Mouse (Mus musculus): ENCODE measurements at regions not wholly inside any gene's neighbourhood (a gene's known extent, or its start where the extent isn't known, plus 50 kb on each side); places are given as distances from the start of the nearest gene placed in this dataset.

DNA sequence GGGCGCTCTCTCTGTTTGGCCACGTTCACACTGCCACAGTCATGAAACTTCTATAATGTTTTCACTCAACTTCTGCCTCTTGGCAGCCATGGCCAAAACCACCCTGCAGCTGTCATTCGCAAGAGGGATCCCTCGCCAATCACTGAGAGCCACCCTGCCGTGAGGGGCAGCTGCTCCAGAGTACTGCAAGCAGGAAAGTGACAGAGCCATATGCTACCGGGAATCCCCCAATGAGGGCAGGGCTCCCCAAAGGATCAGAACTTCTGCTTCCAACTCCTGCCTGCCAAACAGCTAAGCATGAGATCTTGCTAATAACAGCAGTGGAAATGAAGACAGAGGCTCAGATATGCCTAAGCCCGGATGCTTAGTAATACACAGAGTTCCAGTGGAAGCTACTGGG, 52.0 kb upstream of the Man2a1 start:
- Histone ChIP-seq H3K36me3 (ENCODE audit: control insufficient read depth in 1 of 2, insufficient read depth in 2 of 2, low read length in 2 of 2) (no peaks in the 10 kb centered on the region), H3K27me3 (ENCODE audit: control insufficient read depth in 1 of 2, insufficient read depth in 2 of 2, low read length in 2 of 2) (no peaks in the 10 kb centered on the region), H3K27ac (ENCODE audit: control insufficient read depth, low read depth, low read length) (no peak overlapping the region), H3K4me1 (ENCODE audit: control insufficient read depth in 1 of 2, insufficient read depth in 2 of 2, low read length in 2 of 2) (no peaks in the 10 kb centered on the region), H3K4me3 (ENCODE audit: control insufficient read depth in 1 of 2, insufficient read depth in 1 of 2, low read depth in 2 of 2, low read length in 2 of 2) (no peak overlapping the region), H3K9ac (ENCODE audit: control insufficient read depth, low read depth, low read length, poor library complexity, severe bottlenecking) (no peak overlapping the region), H3K79me2 (ENCODE audit: control insufficient read depth, insufficient read depth, low read length, poor library complexity) (no peaks in the 10 kb centered on the region), H3K9me3 (replicated peaks; ENCODE audit: insufficient read depth, low read length) (no peaks in the 10 kb centered on the region)
- TF ChIP-seq ZC3H11A (IDR thresholded peaks at IDR 0.05; ENCODE audit: low read depth, low read length) (no peak), MYB (IDR thresholded peaks at IDR 0.05; ENCODE audit: low read depth, low read length) (no peak), GABPA (IDR thresholded peaks at IDR 0.05; ENCODE audit: low read depth, low read length) (no peak)
- no peak for DNase-seq (ENCODE audit: low read depth, low spot score)

DNA sequence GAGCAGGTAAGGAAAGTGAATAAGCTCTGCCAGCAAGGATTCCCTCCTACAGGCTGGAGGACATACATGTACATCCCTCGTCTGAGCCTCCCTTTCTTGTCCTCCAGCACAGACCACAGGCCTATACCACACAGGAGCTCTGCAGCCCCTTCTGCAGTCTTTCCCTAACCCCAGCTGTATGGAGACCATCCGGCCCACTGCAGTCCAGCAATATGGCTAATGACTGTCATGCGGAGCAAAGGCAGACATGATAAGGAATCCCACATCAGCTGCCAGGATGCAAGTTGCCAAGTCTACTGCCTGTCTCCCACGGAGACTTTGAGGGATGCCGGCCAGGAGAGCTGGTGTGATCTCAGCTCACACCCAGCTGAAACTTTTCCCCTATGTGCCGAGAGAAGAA, 50.5 kb upstream of the Man2a1 start:
- DNase-seq (ENCODE audit: low read depth, low spot score): no peak
- TF ChIP-seq USF2 (IDR thresholded peaks at IDR 0.05; ENCODE audit: borderline replicate concordance in 1 of 2, insufficient read depth in 1 of 2, low read depth in 1 of 2, low read length in 2 of 2): no peak
- no peak for TF ChIP-seq MYB (IDR thresholded peaks at IDR 0.05; ENCODE audit: low read depth, low read length)
- TF ChIP-seq TAL1 (IDR thresholded peaks at IDR 0.05; ENCODE audit: low read length): no peak
- no peak for TF ChIP-seq MXI1 (IDR thresholded peaks at IDR 0.05; ENCODE audit: low read depth, low read length)
- TF ChIP-seq KAT2A (conservative IDR thresholded peaks at IDR 0.05; ENCODE audit: low read depth, low read length): no peak
- no peak for TF ChIP-seq GABPA (IDR thresholded peaks at IDR 0.05; ENCODE audit: low read depth, low read length)
- no peak for TF ChIP-seq CTCF (IDR thresholded peaks at IDR 0.05 in 2 of 3, conservative IDR thresholded peaks at IDR 0.05 in 1 of 3; ENCODE audit: control insufficient read depth in 1 of 3, insufficient read depth in 1 of 3, low read depth in 2 of 3, low read length in 3 of 3, poor library complexity in 1 of 3, severe bottlenecking in 1 of 3)
- no peak for TF ChIP-seq ZMIZ1 (IDR thresholded peaks at IDR 0.05; ENCODE audit: low read depth, low read length)
- TF ChIP-seq POLR2AphosphoS2 (IDR thresholded peaks at IDR 0.05; ENCODE audit: low read length): no peak
- no peak for TF ChIP-seq EP300 (IDR thresholded peaks at IDR 0.05; ENCODE audit: low read depth in 1 of 2, low read length in 2 of 2)
- no peak for TF ChIP-seq ZKSCAN1 (IDR thresholded peaks at IDR 0.05; ENCODE audit: low read depth, low read length)
- no peak for TF ChIP-seq E2F4 (IDR thresholded peaks at IDR 0.05; ENCODE audit: borderline replicate concordance, low read depth, low read length)
- no peak for TF ChIP-seq ELF1 (IDR thresholded peaks at IDR 0.05; ENCODE audit: low read depth, low read length)
- TF ChIP-seq SIN3A (IDR thresholded peaks at IDR 0.05; ENCODE audit: low read length): no peak
- TF ChIP-seq CHD2 (IDR thresholded peaks at IDR 0.05; ENCODE audit: low read length): no peak
- no peak for TF ChIP-seq TCF12 (IDR thresholded peaks at IDR 0.05; ENCODE audit: low read depth, low read length)
- H3K27ac ChIP-seq (ENCODE audit: control insufficient read depth, low read depth, low read length): no peak overlapping the region
- no peaks in the 10 kb centered on the region for H3K27me3 ChIP-seq (ENCODE audit: control insufficient read depth in 1 of 2, insufficient read depth in 2 of 2, low read length in 2 of 2)
- H3K9ac ChIP-seq (ENCODE audit: control insufficient read depth, low read depth, low read length, poor library complexity, severe bottlenecking): no peak overlapping the region
- H3K36me3 ChIP-seq (ENCODE audit: control insufficient read depth in 1 of 2, insufficient read depth in 2 of 2, low read length in 2 of 2): no peaks in the 10 kb centered on the region
- H3K9me3 ChIP-seq (replicated peaks; ENCODE audit: insufficient read depth, low read length): no peaks in the 10 kb centered on the region
- H3K79me2 ChIP-seq (ENCODE audit: control insufficient read depth, insufficient read depth, low read length, poor library complexity): no peaks in the 10 kb centered on the region
- H3K4me1 ChIP-seq (ENCODE audit: control insufficient read depth in 1 of 2, insufficient read depth in 2 of 2, low read length in 2 of 2): no peaks in the 10 kb centered on the region
- H3K4me3 ChIP-seq (ENCODE audit: control insufficient read depth in 1 of 2, insufficient read depth in 1 of 2, low read depth in 2 of 2, low read length in 2 of 2): no peak overlapping the region
